Mouse (Mus musculus) CD4-positive, CD25-positive, alpha-beta regulatory T cell, adult 4 months (primary cell): Measurements from ENCODE around the gene Nkd2. TPM values are rescaled to one million over a fixed set of nuclear protein-coding genes. Genes with fewer than 3 reads are reported as not detected.
A peak's percentile ranks its signal among the peaks of the same experiment; 100 is the strongest.

Experiments used
- ATAC-seq: one replicate; pipeline ENCODE4 v1.8.0; 2017
- polyA plus RNA-seq, 2 experiments: library from polyadenylated mRNA; unstranded; fragments of 100-300 nt; shearing (Covaris generic); gene quantifications; one replicate each; pipeline ENCODE4 v1.2.1; 2017

Nkd2 gene
- polyA plus RNA-seq, 2 experiments from 2014 or later: 0.14 to 0.38 TPM

DNA sequence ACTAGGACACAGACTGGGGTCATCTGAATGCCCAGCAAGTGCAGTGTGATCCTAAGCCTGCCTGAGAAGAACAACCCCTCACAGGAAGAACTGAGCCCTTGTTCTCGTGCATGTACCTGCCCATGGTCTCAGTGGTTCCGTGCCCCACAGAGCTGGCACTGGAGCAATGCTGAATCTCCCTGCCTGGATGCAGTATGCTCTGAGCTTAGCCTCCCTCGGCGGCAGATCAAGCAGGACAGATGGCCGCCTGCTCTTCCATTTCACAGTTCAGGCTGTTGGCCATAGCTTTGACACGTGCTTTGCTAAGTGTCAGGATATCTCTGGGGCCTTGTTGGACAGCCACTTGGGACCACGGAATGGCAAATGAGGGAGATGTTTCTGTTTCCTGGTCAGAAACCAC lies 33.2 kb downstream of the Nkd2 start:
- ATAC-seq: no peak

DNA sequence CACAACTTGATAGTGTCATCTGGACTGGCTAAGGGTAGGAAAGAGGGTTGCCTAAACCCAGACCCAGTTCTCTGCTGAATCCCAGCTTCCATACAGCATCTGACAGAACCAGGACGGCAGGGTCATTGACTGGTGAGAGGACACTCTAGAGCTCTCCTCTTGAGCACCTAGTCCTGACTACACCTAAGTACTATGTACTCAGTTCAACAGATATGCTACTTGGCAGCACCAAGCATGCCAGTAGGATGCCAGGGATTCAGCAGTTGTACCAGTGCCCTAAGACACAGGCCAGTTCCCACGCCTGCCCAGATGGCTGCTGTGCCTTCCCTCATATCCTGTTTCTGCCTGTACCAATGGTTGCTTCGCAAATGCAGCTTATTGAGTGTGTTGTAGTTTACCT lies 34.5 kb downstream of the Nkd2 start:
- ATAC-seq: no peak

- ATAC-seq: no peak
These were observed 42.5 kb downstream of the Nkd2 start for GRCm38 (mm10) chr13:73804914-73805313.

GRCm38 (mm10) chr13:73803450-73804178 lies 43.8 kb downstream of the Nkd2 start:
- no peak for ATAC-seq

DNA sequence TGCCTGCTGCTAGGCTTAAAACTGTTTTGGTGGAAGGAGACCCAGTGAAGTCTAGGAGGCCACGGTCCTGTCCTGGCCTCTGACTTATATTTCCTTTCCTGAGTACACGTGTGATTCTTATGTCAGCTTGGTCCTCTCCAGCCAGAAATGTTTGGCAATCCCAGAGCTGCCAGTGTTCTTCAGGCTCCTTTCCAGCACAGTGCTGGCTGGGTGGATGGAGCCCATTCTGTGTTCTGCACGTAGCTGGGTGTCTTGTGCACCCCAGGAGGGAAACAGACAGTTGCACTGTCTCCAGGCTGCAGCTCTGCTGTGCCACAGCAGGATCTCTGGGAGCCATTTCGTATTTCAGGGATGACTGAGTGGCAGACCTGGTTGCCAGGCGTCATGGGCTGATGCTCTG lies 48.3 kb downstream of the Nkd2 start:
- ATAC-seq: no peak

DNA sequence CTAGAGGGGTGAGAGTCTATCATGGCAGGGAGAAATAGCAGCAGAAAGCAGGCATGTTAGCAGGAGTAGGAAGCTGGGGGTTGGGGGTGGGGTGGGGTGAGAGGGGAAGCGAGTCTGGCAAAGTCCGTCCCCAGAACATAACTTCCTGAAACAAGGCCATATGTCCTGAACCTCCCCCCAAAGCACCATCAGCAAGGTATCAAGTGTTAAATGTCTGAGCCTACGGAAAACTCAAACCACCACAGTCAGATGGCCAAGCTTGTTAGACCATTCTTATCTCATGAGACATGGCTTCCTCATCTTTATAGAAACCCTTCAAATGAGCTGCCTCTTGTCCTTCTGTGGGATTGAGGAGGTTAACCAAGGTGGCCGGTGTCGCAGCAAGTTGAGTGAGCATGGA lies 54.3 kb downstream of the Nkd2 start:
- ATAC-seq: no peak

GRCm38 (mm10) chr13:73792176-73792575 lies 55.3 kb downstream of the Nkd2 start:
- ATAC-seq: no peak

DNA sequence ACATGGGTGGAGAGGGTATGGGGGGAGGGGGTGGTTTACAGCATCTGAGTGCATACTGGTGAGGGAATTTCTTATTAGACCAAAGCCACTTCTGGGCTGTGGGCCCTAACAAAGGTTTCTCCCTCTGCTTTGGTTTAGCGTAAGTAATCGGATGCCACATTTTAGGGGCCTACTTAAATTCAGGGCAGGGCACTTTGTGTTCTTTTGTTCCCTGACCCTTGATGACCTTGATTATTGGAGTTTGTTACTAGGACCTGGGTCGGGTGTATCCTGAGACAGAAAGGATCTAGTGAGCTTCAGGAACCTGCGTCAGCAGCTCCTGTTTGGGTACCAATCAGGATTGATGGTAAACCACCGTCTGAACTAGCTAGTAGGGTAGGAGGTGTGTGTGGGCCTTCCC lies 64.9 kb downstream of the Nkd2 start:
- ATAC-seq: no peak

GRCm38 (mm10) chr13:73777578-73777977 lies 69.9 kb downstream of the Nkd2 start:
- no peak for ATAC-seq

GRCm38 (mm10) chr13:73775786-73776185 lies 71.6 kb downstream of the Nkd2 start:
- ATAC-seq: no peak

DNA sequence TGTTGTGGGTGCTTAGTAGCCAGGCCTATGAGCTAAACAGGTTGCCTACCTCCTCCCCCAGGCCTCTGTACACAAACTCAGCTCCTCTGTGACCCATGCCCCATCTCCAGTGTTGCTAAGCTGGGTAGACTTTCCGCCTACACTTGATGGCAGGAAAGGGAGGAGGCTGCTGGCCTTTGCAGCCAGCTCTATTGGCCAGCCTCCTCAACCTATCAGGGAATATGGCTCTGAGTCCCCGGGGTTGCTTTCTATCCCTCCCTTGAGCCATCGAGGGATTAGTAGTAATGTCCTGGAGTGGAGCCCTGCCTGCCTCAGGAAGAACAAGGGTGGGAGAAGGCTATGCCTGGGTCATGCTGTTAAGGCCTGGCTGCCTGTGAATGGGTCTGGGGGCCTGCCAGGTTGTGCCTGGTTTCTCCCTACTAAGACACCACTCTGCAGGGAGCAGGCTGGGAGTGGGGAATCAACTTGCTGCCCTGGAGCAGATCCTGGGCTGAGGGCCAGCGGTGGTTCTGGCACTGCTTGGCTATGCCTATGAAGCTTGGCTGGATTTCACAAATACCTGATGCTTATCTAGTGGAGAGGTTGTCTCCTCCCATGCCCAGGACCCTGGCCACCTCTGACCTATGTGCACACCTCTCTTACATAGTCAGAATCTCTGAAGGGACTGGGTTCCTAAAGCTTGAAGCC lies 73.8 kb downstream of the Nkd2 start:
- ATAC-seq: peak; percentile 48

- ATAC-seq: peak; percentile 90
These were observed 74.8 kb downstream of the Nkd2 start for GRCm38 (mm10) chr13:73772655-73773054.

DNA sequence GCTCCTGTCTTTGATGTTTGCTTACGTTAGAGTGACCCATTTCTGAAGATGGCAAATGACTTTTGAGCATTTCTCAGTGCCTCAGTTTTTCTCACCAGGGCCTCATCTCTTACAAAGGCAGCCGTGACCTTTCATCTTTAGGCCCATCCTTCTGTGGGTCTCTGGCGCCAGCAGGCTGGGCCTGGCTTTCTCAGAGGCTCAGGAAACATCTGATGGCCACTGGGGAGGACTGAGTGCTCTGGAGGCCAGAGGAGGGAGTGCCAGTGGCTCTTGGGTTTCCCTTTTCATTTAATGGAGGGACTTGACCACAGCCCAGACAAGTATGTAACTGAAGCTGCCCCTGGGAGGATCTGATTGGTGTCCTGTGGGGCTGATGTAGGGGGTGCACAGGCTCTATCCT lies 76.3 kb downstream of the Nkd2 start:
- no peak for ATAC-seq

DNA sequence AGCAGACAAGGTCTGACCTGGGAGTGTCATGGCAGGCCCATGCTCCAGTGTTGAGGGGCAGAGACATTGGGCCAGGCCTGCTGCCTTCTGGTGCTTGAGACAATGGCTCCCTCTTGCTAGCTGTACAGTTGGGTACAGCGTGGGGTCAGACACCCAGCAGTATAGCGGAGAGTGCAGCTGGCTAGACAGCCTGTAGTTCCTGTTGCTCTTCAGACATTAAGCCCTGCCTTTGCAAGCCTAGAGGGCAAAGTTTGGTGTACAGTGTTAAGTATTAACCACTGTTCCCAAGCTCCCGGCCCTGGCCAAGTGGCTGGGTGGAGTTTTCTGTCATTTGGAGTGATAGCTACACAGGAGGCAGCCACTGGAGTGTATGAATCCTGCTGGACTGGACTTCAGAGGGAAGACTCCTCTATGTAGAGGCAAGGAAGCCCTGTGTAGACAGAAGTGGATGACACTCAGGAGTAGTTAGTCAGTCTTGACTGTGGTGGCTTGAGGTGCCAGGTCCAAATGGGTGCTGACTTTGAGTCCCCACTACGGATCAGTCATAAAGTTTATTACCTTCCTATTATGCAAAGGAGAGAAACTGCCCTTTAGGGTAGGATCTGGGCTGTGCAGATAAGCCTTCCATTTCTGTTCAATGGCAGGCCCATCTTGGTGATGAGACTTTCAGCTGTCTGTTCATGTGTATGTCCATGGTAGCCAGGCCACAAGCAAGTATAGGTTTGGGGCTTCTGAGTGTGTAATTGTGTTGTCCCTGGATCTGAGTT lies 77.3 kb downstream of the Nkd2 start:
- ATAC-seq: no peak

Other genes starting within 250 kb of the Nkd2 start
- 10 to 100 TPM; 19.1 to 44.9 TPM for gene Clptm1l, start 243.6 kb downstream of the Nkd2 start, polyA plus RNA-seq
- 1 to 10 TPM; 2.8 to 3.6 TPM for gene Tert, start 220.7 kb downstream of the Nkd2 start, polyA plus RNA-seq
- gene Slc6a18, start 169.6 kb downstream of the Nkd2 start, polyA plus RNA-seq: not detected
- not detected for gene Slc6a19, start 142.8 kb downstream of the Nkd2 start, polyA plus RNA-seq
- gene Slc12a7, start 114.5 kb downstream of the Nkd2 start, polyA plus RNA-seq: 10 to 100 TPM; 37.2 to 50.1 TPM
- gene Trip13, start 90.2 kb upstream of the Nkd2 start, polyA plus RNA-seq: 1 to 10 TPM; 1.2 to 2.0 TPM
- 10 to 100 TPM; 61.9 to 72.2 TPM for gene Brd9, start 90.2 kb upstream of the Nkd2 start, polyA plus RNA-seq
- not detected for gene Zdhhc11, start 116.2 kb upstream of the Nkd2 start, polyA plus RNA-seq
- gene Tppp, start 161.8 kb upstream of the Nkd2 start, polyA plus RNA-seq: 1 to 10 TPM in 1 of 2 experiments, under 1 TPM in 1; 0.67 to 1.7 TPM
- gene Cep72, start 214.7 kb upstream of the Nkd2 start, polyA plus RNA-seq: 10 to 100 TPM; 10.2 to 11.0 TPM